Mouse (Mus musculus) stomach, embryonic 14.5 days (tissue): ENCODE measurements around the gene Pnp. TPM values are rescaled to one million over a fixed set of nuclear protein-coding genes. Genes with fewer than 3 reads are reported as not detected.
"Not testable (repeated sequence)": the region's sequence is repeated elsewhere in the genome, so short reads cannot be mapped to it uniquely, and the experiment has no call there.

Experiments used
- ATAC-seq: fragments of 200-750 bp; cut with Nextera tagmentation; 2 replicates; pipeline ENCODE4 v1.8.0; 2017; ENCODE audit warnings: low read depth, moderate TSS enrichment; ENCODE audit not compliant: insufficient number of reproducible peaks, insufficient read depth, low FRiP score
- H3K27ac ChIP-seq: fragments of 300-500 bp; sonication (generic); 2 replicates; pipeline ENCODE4 v1.5.1; 2014; ENCODE audit warnings: mild to moderate bottlenecking, low read length, moderate library complexity, mixed read lengths
- H3K27me3 ChIP-seq: fragments of 300-500 bp; sonication (generic); 2 replicates; pipeline ENCODE4 v1.6.1; 2014; ENCODE audit warnings: low read length, control low read depth, mixed read lengths; ENCODE audit not compliant: control insufficient read depth, insufficient read depth
- H3K36me3 ChIP-seq: fragments of 300-500 bp; sonication (generic); 2 replicates; pipeline ENCODE4 v1.6.1; 2014; ENCODE audit warnings: mild to moderate bottlenecking, control low read depth, low read length, moderate library complexity, mixed read lengths; ENCODE audit not compliant: control insufficient read depth, insufficient read depth
- H3K4me1 ChIP-seq: fragments of 300-500 bp; sonication (generic); 2 replicates; pipeline ENCODE4 v1.6.1; 2014; ENCODE audit warnings: low read length, control low read depth, mixed read lengths; ENCODE audit not compliant: control insufficient read depth, insufficient read depth
- H3K4me2 ChIP-seq: fragments of 300-500 bp; sonication (generic); replicated peaks from 2 replicates; pipeline ENCODE4 v1.6.1; 2014; ENCODE audit warnings: low read depth, low read length, control low read depth
- H3K4me3 ChIP-seq: fragments of 300-500 bp; sonication (generic); 2 replicates; pipeline ENCODE4 v1.5.1; 2014; ENCODE audit warnings: low read depth, low read length, control low read depth
- H3K9ac ChIP-seq: fragments of 300-500 bp; sonication (generic); replicated peaks from 2 replicates; pipeline ENCODE4 v1.6.1; 2014; ENCODE audit warnings: low read depth, mild to moderate bottlenecking, control low read depth, low read length, moderate library complexity, mixed read lengths
- H3K9me3 ChIP-seq: fragments of 300-500 bp; sonication (generic); 2 replicates; pipeline ENCODE4 v1.6.1; 2016; ENCODE audit warnings: low read depth, low read length, control low read depth; ENCODE audit not compliant: control insufficient read depth
- WGBS: fragments of 180-500 bp; shearing (Covaris S2); extraction: QIAGEN DNeasy Blood & Tissue Kit; methylation state at CpG from one replicate; pipeline ENCODE4 v1.1.7; 2014; 5-methylcytosine and 5-hydroxymethylcytosine counted together
- polyA plus RNA-seq: library from polyadenylated mRNA; unstranded; fragments of >200 nt; fragmentation: Nextera tagmentation; extraction: Ambion mirVana; gene quantifications from 2 replicates; pipeline ENCODE4 v1.2.1, GENCODE M21; 2014

The Pnp gene
- polyA plus RNA-seq, 1 experiment from 2014 or later, result 59.5 TPM

DNA sequence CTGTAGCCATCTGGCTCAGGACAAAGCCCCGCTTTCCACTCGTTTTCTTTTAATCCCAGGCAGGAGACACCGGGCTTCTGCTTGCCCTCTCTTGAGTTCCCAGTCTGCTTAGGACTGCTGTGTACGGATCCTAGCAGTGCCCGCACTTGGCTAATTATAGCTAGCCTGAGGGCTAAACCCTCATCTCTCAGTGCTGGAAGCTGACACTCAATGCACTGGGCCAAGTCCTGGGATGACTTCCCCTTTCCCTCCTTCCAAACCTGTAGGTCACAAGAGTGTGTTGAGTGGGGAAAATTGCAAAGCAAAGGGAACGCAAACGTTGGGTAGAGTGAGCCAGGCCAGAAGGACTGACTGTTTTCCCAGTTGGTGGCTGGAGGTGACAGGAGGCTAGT is 33.5 kb upstream of the Pnp start, which contains the start of gene Klhl33:
Gene Klhl33, minus strand, starts transcription at position 134 of the 392 bp plus-strand sequence.
- H3K27ac ChIP-seq, result no peak within 1 kb of the TSS
- peaks cover 4% of the 10 kb centered on the region; the same call in 1 of the 2 replicates for H3K4me1 ChIP-seq
- H3K4me3 ChIP-seq, result peak within 1 kb of the TSS; percentile 35
- 55% methylated on average over 7 of the region's 7 CpGs for WGBS
- no peak for ATAC-seq
- no peaks in the 10 kb centered on the region for H3K9me3 ChIP-seq
- peak within 1 kb of the TSS; percentile 73 for H3K4me2 ChIP-seq
- peaks cover 2% of the 10 kb centered on the region; the same call in 1 of the 2 replicates for H3K27me3 ChIP-seq
- peak within 1 kb of the TSS; percentile 36 for H3K9ac ChIP-seq
- no peaks in the 10 kb centered on the region for H3K36me3 ChIP-seq

DNA sequence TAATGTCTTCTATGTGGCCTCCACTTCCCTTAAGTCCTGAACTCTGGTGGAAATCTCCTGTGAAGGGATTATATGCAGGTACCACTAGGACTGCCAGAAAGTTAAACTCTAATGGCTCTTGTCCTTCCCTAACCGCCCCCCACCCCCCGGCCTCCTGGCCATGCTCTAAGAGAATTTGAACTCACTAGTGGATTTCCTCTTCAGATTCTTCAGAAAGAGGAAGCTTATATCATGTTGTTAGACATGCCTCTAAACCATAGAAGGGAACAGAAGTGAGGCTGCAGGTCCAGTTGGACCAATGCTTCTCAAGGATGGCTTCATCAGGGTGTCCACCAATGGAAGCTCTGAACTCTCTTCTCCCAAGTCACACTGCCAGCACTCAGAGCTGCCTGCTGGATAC is 32.9 kb upstream of the Pnp start:
- H3K9me3 ChIP-seq, H3K4me2 ChIP-seq, H3K9ac ChIP-seq, H3K4me3 ChIP-seq, H3K27ac ChIP-seq, H3K27me3 ChIP-seq, H3K36me3 ChIP-seq, H3K4me1 ChIP-seq, ATAC-seq: not testable (repeated sequence)
- 91% methylated on average over 2 of the region's 2 CpGs for WGBS

DNA sequence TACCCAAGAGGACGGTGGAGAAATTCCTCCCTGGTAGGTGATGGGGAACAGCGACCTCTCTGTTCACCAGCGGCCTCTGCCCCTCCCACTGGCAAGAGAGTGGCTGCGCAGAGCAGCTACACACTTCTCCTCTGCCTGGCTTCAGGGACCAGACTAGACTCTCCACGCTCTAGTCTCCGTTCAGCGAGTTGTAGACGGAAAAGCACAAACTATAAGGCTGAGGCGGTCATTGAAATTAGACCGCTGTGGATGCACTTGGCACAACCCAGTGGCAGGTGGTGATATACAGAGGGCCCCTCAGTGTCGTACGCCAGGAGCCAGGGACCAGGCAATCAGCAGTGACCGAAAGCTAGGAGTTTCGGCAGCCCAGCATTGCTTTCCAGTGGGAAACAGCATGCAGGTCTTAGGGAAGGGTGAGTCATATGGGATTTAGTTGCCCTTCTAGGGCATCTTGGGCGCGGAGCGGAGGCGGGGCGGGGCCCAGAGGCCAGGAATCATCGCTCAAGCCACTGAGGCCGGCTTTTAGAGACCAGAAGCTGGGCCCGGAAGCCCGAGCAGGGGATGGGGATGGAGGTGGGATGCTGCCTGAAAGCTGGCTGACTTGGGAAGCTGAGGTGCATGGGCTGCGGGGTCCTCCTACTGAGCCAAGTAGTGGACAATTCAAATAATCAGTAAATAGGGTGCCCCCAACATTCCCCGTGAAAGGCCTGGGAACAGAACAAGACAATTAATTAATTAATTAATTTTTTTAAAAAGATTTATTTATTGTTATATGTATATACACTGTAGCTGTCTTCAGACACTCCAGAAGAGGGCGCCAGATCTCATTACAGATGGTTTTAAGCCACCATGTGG is 26.7 kb upstream of the Pnp start:
- 4% methylated on average over 26 of the region's 26 CpGs for WGBS
- ATAC-seq, result peak; percentile 88

DNA sequence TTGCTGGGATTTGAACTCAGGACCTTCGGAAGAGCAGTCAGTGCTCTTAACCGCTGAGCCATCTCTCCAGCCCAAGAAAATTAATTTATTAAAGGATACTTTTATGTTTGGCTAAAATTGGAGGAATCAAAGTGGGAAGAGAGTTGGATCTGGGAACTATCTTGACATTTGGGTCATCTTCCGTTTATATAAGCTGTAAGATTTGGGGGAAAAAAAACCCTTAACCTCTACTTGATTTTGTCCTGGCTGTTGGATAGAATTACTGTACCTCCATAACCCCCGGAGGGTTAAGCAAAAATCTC is 26.1 kb upstream of the Pnp start:
- Histone ChIP-seq H3K27ac (no peak overlapping the region), H3K27me3 (no peaks in the 10 kb centered on the region), H3K4me3 (no peak overlapping the region), H3K4me1 (no peaks in the 10 kb centered on the region), H3K9me3 (no peaks in the 10 kb centered on the region), H3K4me2 (no peak overlapping the region), H3K9ac (no peak overlapping the region), H3K36me3 (no peaks in the 10 kb centered on the region)
- no peak for ATAC-seq
- 87% methylated on average over 4 of the region's 4 CpGs for WGBS

More for the DNA sequence above, 26.7 kb upstream of the Pnp start:
- Histone ChIP-seq H3K27ac (no peak overlapping the region), H3K27me3 (no peaks in the 10 kb centered on the region), H3K4me1 (no peaks in the 10 kb centered on the region), H3K4me3 (peak overlapping the region; percentile 27), H3K4me2 (peak overlapping the region; percentile 62), H3K36me3 (no peaks in the 10 kb centered on the region), H3K9ac (0 out of 2 replicates have a peak overlapping the region, but pooled peaks have one; percentile 4), H3K9me3 (no peaks in the 10 kb centered on the region)

DNA sequence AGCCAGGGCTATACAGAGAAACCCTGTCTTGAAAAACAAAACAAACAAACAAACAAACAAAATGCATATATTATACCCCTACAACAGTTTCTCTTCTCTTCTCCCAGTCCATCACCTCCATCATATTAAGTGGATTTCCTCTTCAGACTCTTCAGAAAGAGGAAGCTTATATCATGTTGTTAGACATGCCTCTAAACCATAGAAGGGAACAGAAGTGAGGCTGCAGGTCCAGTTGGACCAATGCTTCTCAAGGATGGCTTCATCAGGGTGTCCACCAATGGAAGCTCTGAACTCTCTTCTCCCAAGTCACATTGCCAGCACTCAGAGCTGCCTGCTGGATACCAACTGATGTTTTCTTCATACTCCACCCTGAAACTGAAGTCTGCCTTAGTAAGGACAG is 25.6 kb upstream of the Pnp start:
- not testable (repeated sequence) for H3K9ac ChIP-seq, ATAC-seq, H3K4me3 ChIP-seq, H3K36me3 ChIP-seq, H3K4me2 ChIP-seq, H3K9me3 ChIP-seq, H3K27me3 ChIP-seq, H3K4me1 ChIP-seq, H3K27ac ChIP-seq

DNA sequence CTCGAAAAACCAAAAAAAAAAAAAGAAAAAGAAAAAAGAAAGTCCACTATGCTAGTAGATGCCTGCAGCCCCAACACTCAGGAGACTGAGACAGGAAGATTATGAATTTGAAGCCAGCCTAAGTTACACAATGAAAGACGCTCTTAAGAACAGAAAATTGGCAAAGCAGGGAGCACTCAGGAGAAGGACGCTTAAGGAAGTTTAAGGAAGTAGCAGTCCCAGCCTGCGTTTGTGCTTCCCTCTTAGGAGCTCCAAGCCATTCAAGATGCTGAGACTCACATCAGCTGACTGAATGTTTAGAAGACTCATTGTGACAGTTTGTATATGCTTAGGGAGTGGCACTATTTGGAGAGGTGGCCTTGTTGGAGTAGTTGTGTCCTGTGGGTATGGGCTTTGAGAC is 22.8 kb upstream of the Pnp start:
- no peaks in the 10 kb centered on the region for H3K27me3 ChIP-seq
- 72% methylated on average over 4 of the region's 4 CpGs for WGBS
- no peak for ATAC-seq
- no peak overlapping the region for H3K27ac ChIP-seq
- no peaks in the 10 kb centered on the region for H3K4me1 ChIP-seq
- H3K36me3 ChIP-seq, result peaks cover 10% of the 10 kb centered on the region
- H3K4me3 ChIP-seq, result no peak overlapping the region
- H3K4me2 ChIP-seq, result no peak overlapping the region
- no peak overlapping the region for H3K9ac ChIP-seq
- H3K9me3 ChIP-seq, result no peaks in the 10 kb centered on the region

DNA sequence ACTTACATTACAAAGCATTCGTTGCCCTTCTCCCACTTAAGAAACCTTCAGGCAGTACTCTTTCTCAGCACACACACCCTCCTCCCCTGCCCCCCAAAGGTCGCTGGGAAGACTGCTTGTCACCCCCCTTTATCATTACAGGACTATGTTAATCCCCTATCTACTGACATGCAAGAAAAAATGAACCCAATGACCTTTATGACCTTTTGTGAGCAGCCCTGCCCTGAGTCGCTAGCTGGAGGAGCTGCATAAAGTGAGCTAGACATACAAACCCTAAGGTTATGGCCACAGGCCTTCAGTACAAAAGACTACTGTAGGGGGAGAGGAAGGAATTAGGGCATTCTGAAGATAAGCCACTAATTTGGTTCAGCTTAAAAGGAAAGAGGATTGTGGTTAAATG is 19.5 kb upstream of the Pnp start:
- no peaks in the 10 kb centered on the region for H3K4me1 ChIP-seq
- no peak overlapping the region for H3K27ac ChIP-seq
- ATAC-seq, result no peak
- no peaks in the 10 kb centered on the region for H3K27me3 ChIP-seq
- WGBS, result 52% methylated on average over 3 of the region's 3 CpGs
- H3K4me2 ChIP-seq, result no peak overlapping the region
- H3K36me3 ChIP-seq, result peaks cover 20% of the 10 kb centered on the region
- no peak overlapping the region for H3K4me3 ChIP-seq
- H3K9ac ChIP-seq, result no peak overlapping the region
- no peaks in the 10 kb centered on the region for H3K9me3 ChIP-seq

DNA sequence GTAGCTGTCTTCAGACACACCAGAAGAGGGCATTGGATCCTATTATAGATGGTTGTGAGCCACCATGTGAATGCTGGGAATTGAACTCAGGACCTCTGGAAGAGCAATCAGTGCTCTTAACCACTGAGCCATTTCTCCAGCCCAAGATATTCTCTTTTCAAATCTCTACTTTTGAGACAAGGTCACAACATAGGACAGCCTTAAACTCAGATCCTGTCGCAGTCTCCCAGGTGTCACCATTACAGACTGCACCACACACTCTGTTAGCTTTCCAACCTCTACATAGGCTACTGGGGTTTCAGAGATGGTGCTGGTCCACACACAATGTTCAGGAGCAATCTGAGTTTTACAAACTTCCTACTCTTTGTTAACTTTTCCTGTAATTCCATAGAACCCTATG is 7.4 kb upstream of the Pnp start:
- H3K4me1 ChIP-seq, result peaks cover 13% of the 10 kb centered on the region
- peaks cover 24% of the 10 kb centered on the region for H3K36me3 ChIP-seq
- 79% methylated on average over 1 of the region's 1 CpGs for WGBS
- peak overlapping the region; percentile 82 for H3K4me3 ChIP-seq
- not testable (repeated sequence) for H3K27ac ChIP-seq, H3K27me3 ChIP-seq, H3K9me3 ChIP-seq, ATAC-seq
- peak overlapping the region; percentile 45 for H3K4me2 ChIP-seq
- peak overlapping the region; percentile 72; the same call in 1 of the 2 replicates for H3K9ac ChIP-seq
